ENCODE assay signal across 8 mouse cellular contexts in the genomic region with DNA sequence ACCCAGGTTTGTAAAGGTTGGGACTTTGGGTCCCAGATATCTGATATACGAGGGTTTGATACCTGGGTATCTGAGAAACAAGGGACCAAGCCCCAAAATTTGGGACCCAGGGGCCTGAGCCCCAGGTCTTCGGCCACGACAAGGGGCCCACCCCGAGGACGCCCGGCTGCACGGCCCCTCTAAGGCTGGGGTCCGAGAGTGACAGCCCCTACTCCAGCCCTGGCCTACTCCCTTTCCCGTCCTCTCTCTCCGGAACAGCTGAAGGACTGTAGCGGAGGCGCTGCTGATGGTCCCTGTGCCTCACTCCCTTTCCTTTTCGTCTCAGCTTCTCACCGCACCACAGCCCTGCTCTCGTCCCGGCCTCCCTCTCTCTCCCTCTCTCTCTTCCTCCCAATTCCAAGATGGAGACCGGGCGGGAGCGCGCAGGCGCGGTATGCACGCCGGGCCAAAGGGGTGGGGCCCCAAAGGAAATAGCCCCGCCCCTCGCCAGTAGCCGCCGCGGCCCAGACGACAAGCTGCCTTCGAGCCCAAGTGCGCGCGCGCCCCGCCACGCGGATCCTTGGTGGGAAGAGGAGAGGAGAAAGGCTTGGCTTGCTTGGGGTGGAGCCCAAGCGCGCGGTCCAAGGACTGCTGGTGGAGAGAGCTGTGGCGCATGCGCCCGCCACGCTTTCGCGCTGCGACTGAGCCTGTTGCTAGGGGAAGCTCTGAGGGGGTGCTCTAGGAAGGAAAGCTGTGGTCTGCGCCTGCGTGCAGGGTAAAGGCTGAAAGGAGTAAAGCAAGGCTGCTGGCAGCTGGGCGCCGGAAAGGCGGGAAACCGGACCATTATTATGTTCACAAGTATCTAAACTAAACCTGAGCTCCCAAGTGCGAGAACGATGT. TPM values are rescaled to one million over a fixed set of nuclear protein-coding genes. Genes with fewer than 3 reads are reported as not detected.
DNase-seq lines count a peak whose midpoint lies in the region; ATAC-seq and TF ChIP-seq lines count a peak whose summit lies in the region.

TSS of gene Taok2 (minus strand) at position 418 of the 879 bp plus-strand sequence.

- H3K9me3 ChIP-seq in heart, embryonic 10.5 days: no peaks in the 10 kb centered on the region
- H3K9me3 ChIP-seq in kidney, embryonic 15.5 days (replicated peaks): no peaks in the 10 kb centered on the region

- H3K4me2 ChIP-seq in kidney, embryonic 15.5 days: peak within 1 kb of the TSS; percentile 92

- H3K9ac ChIP-seq in kidney, embryonic 15.5 days: peak within 1 kb of the TSS; percentile 81

- no peaks in the 10 kb centered on the region for H3K27me3 ChIP-seq in heart, embryonic 10.5 days (ENCODE audit: insufficient read depth, poor library complexity, severe bottlenecking)
- no peaks in the 10 kb centered on the region for H3K27me3 ChIP-seq in kidney, embryonic 15.5 days

- peaks cover 12% of the 10 kb centered on the region for H3K36me3 ChIP-seq in heart, embryonic 10.5 days
- H3K36me3 ChIP-seq in kidney, embryonic 15.5 days: peaks cover 12% of the 10 kb centered on the region

- peaks cover 26% of the 10 kb centered on the region for H3K4me1 ChIP-seq in bone marrow macrophage, adult 2 months (ENCODE audit: control insufficient read depth, insufficient read depth, low read length)
- no peaks in the 10 kb centered on the region; the same call in 1 of the 2 replicates for H3K4me1 ChIP-seq in embryonic fibroblast, embryonic 13.5 days (ENCODE audit: control insufficient read depth, insufficient read depth, low read length)
- H3K4me1 ChIP-seq in heart, embryonic 10.5 days: peaks cover 30% of the 10 kb centered on the region
- H3K4me1 ChIP-seq in kidney, embryonic 15.5 days: peaks cover 31% of the 10 kb centered on the region

- peak within 1 kb of the TSS; percentile 70 for H3K27ac ChIP-seq in bone marrow macrophage, adult 2 months (ENCODE audit: insufficient read depth, low read depth, low read length)
- H3K27ac ChIP-seq in embryonic fibroblast, embryonic 13.5 days (ENCODE audit: insufficient read depth, low read length): peak within 1 kb of the TSS; percentile 80
- peak within 1 kb of the TSS; percentile 93 for H3K27ac ChIP-seq in heart, embryonic 10.5 days
- H3K27ac ChIP-seq in kidney, embryonic 15.5 days: peak within 1 kb of the TSS; percentile 93

- no peak for TF ChIP-seq POLR2A in bone marrow macrophage, adult 2 months (IDR thresholded peaks at IDR 0.05; ENCODE audit: borderline replicate concordance, low read depth, low read length)
- TF ChIP-seq POLR2A in embryonic fibroblast, embryonic 13.5 days (IDR thresholded peaks at IDR 0.05; ENCODE audit: low read depth, low read length): peak; percentile 98

- peak; percentile 98 for ATAC-seq in kidney, embryonic 15.5 days (replicated peaks; ENCODE audit: low FRiP score)
- ATAC-seq in monocyte, adult 5-6 weeks (replicated peaks; ENCODE audit: insufficient number of reproducible peaks, low FRiP score, low TSS enrichment, poor library complexity, severe bottlenecking): peak; percentile 94

- TF ChIP-seq CTCF in bone marrow macrophage, adult 2 months (IDR thresholded peaks at IDR 0.05; ENCODE audit: low read depth, low read length): no peak
- no peak for TF ChIP-seq CTCF in embryonic fibroblast, embryonic 13.5 days (IDR thresholded peaks at IDR 0.05; ENCODE audit: borderline replicate concordance, insufficient read depth, low read length)

- DNase-seq in A20 (ENCODE audit: low read depth, low spot score): peak; percentile 98
- peak; percentile 99 for DNase-seq in heart, embryonic 10.5 days (ENCODE audit: low spot score)
- peak; percentile 99 for DNase-seq in liver
- peak; percentile 97 to 99 for DNase-seq in spleen, postnatal 4 days (ENCODE audit: low spot score in 2 of 2)

- H3K4me3 ChIP-seq in bone marrow macrophage, adult 2 months (ENCODE audit: insufficient read depth, low read length): peak within 1 kb of the TSS; percentile 75
- peak within 1 kb of the TSS; percentile 96 for H3K4me3 ChIP-seq in embryonic fibroblast, embryonic 13.5 days (ENCODE audit: insufficient read depth, low read length)
- peak within 1 kb of the TSS; percentile 80 for H3K4me3 ChIP-seq in heart, embryonic 10.5 days
- H3K4me3 ChIP-seq in kidney, embryonic 15.5 days (replicated peaks): peak within 1 kb of the TSS; percentile 67

- WGBS in heart, embryonic 10.5 days: under 1% methylated on average over 56 of the region's 56 CpGs
- WGBS in kidney, embryonic 15.5 days: under 1% methylated on average over 56 of the region's 56 CpGs

RNA-seq across cellular contexts. Expression of gene Taok2, which starts in this region (rescaled TPM):
- 58.5 and 66.8 TPM in 2 replicates for polyA plus RNA-seq in bone marrow macrophage, adult 2 months (2012; ENCODE audit: insufficient read depth, insufficient read length, missing spikeins)
- polyA plus RNA-seq in embryonic fibroblast, embryonic 13.5 days (2011; ENCODE audit: insufficient read length, low read depth, missing spikeins): 42.0 and 45.4 TPM in 2 replicates
- 33.2 and 39.2 TPM in 2 replicates for polyA plus RNA-seq in heart, embryonic 10.5 days (2016; fragmentation: Nextera tagmentation; extraction: Ambion mirVana)
- 45.8 and 54.2 TPM in 2 replicates for polyA plus RNA-seq in kidney, embryonic 15.5 days (2015; fragmentation: Nextera tagmentation; extraction: Ambion mirVana)
- 37.9 to 49.8 TPM (median 38.3 TPM) in 3 replicates for total RNA-seq in monocyte, adult 5-6 weeks (2017)

Comparison
In these comparisons a context has a peak if more than half of its experiments do, and no peak if none do; other contexts are left out.
1. Peak in every context shown above with its lines: DNase-seq, ATAC-seq, H3K4me3 ChIP-seq and H3K27ac ChIP-seq.